Mouse (Mus musculus) heart, postnatal 36 days (tissue): ENCODE measurements around the gene Alkbh5. TPM values are rescaled to one million over a fixed set of nuclear protein-coding genes. Genes with fewer than 3 reads are reported as not detected.

Experiments used
- DNase-seq, 2 experiments: peaks; one replicate each; pipeline ENCODE4 v3.0.0; 2021 to 2022
- intact Hi-C: fragments of 180-260 bp; cut with DNase I; formaldehyde crosslinking; loops from one replicate; pipeline ENCODE4 v1.15.1; 2025
- total RNA-seq, 2 experiments: library from RNA; stranded (reverse); gene quantifications; 2 replicates each; pipeline ENCODE4 v1.2.3; 2021

The Alkbh5 gene
- 10 to 100 TPM; 78.2 to 82.4 TPM for total RNA-seq

DNA sequence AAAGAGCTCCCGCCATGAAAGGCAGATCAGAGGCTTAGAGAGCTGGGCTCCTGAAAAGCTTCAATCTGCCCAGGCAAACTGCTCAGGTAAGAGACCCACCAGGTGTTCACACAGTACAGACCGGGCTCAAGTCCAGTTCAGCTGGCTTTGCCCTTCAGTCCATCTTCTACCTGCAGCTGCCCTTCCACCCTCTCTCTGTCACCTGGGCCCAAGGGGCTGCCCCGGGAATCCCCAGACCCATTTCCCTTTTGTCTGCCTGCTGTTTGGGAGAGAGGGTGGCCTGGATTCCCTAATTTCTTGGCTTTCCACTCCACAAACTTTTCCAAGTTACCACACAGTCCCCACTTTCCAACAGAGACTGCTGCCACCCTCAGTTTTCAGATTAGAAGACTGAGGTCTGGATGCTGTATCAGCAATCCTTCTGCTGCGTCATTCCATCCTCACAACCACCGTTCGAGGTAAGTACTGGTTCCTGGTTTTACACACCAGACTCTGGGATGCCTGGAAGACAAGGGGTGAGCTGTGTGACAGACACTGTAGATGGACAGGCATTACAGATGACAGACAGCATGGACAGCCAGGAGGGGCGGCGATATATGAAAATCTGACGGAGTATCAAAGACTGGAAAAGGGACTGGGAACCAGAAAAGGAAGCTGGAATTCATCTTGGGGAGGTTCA, at the start of gene Alkbh5:
Alkbh5 (plus strand) TSS at position 202 of the 679 bp plus-strand sequence.
- intact Hi-C loops: loop anchor here (5.0 kb wide), 1 partner anchor 79 kb away; no protein-coding TSS in a partner anchor
- peak in 1 of 2 experiments; percentile 35 for DNase-seq

DNA sequence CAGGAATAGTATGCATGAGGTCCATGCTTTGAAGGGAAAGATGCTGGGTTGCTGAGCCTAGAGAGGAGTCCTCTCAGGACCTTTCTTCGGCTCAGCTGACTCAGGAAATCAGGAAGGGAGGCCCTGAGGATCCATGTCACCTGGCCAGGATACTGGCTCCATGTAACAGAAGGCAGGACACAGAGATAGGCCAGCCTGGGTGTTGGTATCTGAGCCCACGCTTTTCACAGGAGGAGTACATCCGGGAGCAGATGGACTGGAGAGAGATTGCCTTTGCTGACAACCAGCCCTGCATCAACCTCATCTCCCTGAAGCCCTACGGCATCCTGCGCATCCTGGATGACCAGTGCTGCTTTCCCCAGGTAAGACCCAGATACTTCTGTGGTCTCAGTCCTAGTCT, 43.5 kb upstream of the Alkbh5 start:
- intact Hi-C loops: no loop called here
- no peak for DNase-seq

DNA sequence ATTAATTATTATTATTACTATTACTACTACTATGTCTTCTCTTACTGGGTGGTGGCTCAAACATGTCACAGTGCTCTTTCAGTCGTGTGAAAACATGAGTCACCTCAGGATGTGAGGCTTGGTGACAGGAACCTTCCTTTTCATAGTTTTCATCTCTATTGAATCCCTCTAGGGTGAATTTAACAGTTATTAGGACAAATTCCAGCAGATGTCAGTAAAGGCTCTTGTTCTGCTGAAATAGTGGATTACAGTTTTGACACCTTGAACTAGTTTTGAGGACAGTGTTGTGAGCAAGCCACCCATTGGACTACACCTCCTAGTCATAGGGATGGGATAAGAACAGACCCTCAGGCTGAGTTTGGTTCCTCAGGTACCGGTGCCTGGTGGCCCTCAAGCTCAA, 40.5 kb upstream of the Alkbh5 start:
- intact Hi-C loops: no loop called here

DNA sequence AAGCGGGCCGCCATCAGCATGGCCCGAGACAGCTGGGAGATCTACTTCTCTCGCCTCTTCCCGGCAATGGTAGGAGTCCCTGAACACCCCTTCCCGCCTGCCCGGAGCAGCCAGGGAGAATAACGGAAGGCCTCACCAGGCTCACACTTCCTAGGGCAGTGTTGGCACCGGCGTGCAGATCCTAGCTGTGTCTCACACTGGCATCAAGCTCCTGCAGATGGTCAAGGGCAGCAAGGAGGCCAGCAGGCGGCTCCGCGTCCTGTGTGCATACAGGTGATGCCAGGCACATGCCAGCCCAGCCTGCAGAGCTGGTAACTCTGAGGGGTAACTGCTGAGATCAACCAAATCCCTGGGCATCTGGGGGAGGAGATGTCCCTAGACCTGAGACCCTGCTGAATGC, 28.9 kb upstream of the Alkbh5 start:
- intact Hi-C loops: no loop called here
- no peak for DNase-seq

More for the DNA sequence above, 40.5 kb upstream of the Alkbh5 start:
- no peak for DNase-seq

GRCm38 (mm10) chr11:60508950-60509349, 27.2 kb upstream of the Alkbh5 start:
- DNase-seq: no peak
- intact Hi-C loops: no loop called here

DNA sequence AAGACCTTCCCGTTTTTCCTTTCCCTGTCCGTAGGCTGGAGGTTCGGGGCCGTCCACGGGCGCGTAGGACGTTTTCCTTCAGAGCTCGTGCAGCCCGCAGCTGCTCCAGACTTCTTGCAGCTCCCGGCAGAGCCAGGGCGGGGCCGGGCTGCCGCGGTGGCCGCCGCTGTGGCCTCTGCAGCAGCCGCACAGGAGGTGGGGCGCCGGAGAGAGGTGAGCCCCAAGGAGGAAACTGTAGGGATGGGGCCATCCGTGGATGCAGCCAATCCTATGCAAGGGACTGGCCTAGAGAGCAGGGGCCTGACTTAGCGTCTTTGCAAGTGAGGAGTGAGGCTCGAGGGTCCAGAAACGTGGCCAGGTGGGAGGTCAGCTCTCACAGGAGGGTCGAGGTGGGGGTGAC, 26.7 kb upstream of the Alkbh5 start:
- intact Hi-C loops: no loop called here
- DNase-seq: no peak

- intact Hi-C loops: no loop called here
- no peak for DNase-seq
These were observed 24.3 kb upstream of the Alkbh5 start for GRCm38 (mm10) chr11:60511893-60512292.

DNA sequence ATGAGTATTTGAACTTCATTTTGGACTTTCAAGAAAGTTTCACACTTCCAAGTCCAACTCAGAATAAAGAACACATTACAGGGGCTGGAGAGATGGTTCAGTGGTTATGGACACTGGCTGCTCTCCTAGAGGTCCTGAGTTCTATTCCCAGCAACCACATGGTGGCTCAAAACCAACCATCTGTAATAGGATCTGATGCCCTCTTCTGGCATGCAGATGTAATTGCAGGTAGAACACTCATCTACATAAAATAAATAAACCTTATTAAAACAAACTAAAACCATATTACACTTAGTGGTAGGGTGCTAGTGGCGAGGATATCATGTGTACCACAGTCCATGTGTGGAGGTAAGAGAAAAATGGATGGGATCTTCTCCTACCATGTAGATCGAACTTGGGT, 23.7 kb upstream of the Alkbh5 start:
- intact Hi-C loops: no loop called here

GRCm38 (mm10) chr11:60514941-60515340, 21.2 kb upstream of the Alkbh5 start:
- intact Hi-C loops: no loop called here
- no peak for DNase-seq

More for the DNA sequence above, 23.7 kb upstream of the Alkbh5 start:
- no peak for DNase-seq

DNA sequence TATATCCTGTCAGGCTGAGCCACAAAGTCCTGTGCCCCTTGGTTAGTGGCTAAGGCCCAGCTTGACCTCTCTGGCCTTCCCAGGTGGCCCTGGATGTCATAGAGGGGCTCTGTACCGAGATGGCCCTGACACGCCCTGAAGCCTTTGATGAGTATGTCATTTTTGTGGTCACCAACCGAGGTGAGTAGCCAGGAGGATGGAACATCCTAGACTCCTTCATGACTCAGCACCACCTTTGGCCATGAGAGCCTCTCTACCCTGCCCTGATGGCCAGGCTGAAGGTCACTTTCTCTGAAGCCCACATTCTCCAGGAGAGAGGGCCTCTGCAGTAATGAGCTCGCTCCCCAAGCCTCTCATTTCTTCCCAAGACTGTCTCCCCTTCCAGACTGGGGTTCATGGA, 17.9 kb upstream of the Alkbh5 start:
- intact Hi-C loops: no loop called here
- DNase-seq: no peak

DNA sequence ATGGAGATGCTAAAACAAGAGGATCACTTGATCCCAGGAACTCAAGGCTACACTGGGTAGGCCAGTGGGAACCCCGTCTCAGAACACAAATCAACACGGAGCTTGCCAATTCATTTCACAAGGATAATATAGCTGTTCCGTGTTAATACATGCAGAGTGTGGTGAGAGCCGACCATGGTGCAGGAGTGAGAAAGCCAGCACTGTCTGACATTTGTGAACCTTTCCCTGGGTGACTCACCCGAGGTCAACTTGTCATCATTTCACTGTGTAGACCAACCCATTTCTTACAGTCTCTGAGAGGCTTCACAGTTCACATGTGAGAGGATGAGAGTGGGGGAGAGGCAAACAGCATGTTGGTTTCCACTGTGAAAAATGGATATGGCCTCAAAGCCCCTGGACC, 14.2 kb upstream of the Alkbh5 start:
- DNase-seq: no peak
- intact Hi-C loops: no loop called here

GRCm38 (mm10) chr11:60522661-60523365, 13.4 kb upstream of the Alkbh5 start:
- no peak for DNase-seq
- intact Hi-C loops: no loop called here

DNA sequence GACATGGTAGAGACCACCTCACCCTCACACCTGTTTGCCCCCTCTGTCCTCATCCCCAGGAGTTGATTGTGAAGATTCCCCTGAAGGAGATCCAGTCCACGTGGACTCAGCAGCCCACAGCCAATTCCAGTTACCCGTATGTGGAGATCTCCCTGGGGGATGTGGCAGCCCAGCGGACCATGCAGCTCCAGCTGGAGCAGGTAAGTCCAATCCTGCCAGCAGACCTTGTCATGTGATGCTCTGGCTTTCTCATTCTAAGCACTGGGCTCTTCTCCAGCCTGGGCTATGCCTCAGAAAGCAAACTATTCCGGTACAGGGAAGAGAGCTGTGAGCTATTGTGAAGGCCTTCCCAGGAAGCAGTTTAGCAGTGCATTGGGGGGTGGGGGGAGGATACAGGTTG, 9.7 kb upstream of the Alkbh5 start:
- no peak for DNase-seq
- intact Hi-C loops: no loop called here

DNA sequence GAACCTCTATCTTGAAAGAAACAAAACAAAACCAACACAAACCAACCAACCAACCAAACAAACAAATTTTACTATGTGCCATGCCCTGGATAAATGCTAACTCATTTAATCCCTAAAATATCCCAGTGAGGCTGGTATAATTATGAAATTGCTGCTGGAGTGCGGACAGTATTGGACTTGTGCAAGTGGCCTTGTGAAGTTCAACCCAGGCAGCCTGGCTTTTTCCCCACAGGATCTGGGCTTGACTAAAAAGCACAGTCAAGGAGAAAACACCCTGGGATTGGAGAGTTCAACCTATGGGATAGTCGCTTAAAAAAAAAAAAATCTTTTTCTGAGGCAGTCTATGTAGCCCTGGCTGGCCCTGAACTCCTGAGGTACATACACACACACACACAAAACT, 505 bp upstream of the Alkbh5 start:
- intact Hi-C loops: loop anchor here (5.0 kb wide), 1 partner anchor 78 kb away; no protein-coding TSS in a partner anchor

GRCm38 (mm10) chr11:60536859-60537467, 782 bp downstream of the Alkbh5 start:
- intact Hi-C loops: loop anchor here (5.0 kb wide), 1 partner anchor 80 kb away; no protein-coding TSS in a partner anchor
- peak; percentile 93 to 95 for DNase-seq

More for the DNA sequence above, 505 bp upstream of the Alkbh5 start:
- DNase-seq: no peak

- intact Hi-C loops: loop anchor here (5.0 kb wide), 1 partner anchor 80 kb away; no protein-coding TSS in a partner anchor
- DNase-seq: peak; percentile 94 to 97
These were observed 1.5 kb downstream of the Alkbh5 start for GRCm38 (mm10) chr11:60537468-60538347.

- intact Hi-C loops: loop anchor here (5.0 kb wide), 1 partner anchor 81 kb away; no protein-coding TSS in a partner anchor
- peak; percentile 32 to 42 for DNase-seq
These were observed 2.4 kb downstream of the Alkbh5 start for GRCm38 (mm10) chr11:60538371-60539281.

- no peak for DNase-seq
- intact Hi-C loops: loop anchor here (5.0 kb wide), 1 partner anchor 82 kb away; no protein-coding TSS in a partner anchor
These were observed 3.4 kb downstream of the Alkbh5 start for GRCm38 (mm10) chr11:60539540-60539939.

- intact Hi-C loops: no loop called here
- peak in 1 of 2 experiments; percentile 20 for DNase-seq
These were observed 3.9 kb downstream of the Alkbh5 start for GRCm38 (mm10) chr11:60540002-60540610.
